Mouse (Mus musculus) lung, adult 2 months (tissue): Measurements from ENCODE around the gene Otoa.

ENCODE experiments used
- CTCF ChIP-seq: fragments of 200-500 bp; IDR thresholded peaks from 2 replicates; pipeline ENCODE4 v1.5.1; 2011; ENCODE audit warnings: mild to moderate bottlenecking, low read length, control low read depth; ENCODE audit not compliant: insufficient read depth
- POLR2A ChIP-seq: fragments of 200-500 bp; IDR thresholded peaks from 2 replicates; pipeline ENCODE4 v1.6.1; 2011; ENCODE audit warnings: low read depth, mild to moderate bottlenecking, control low read depth, low read length, borderline replicate concordance; ENCODE audit errors: extremely low read depth

GRCm38 (mm10) chr7:121081350-121081749 lies at the start of gene Otoa:
- no peak for TF ChIP-seq CTCF
- no peak for TF ChIP-seq POLR2A
